Mouse (Mus musculus): ENCODE results near the gene Iah1. TPM values are rescaled to one million over a fixed set of nuclear protein-coding genes. Genes with fewer than 3 reads are reported as not detected.

Gene Iah1
- polyA plus RNA-seq, 1 experiment from 2014 or later, result 26.8 TPM

DNA sequence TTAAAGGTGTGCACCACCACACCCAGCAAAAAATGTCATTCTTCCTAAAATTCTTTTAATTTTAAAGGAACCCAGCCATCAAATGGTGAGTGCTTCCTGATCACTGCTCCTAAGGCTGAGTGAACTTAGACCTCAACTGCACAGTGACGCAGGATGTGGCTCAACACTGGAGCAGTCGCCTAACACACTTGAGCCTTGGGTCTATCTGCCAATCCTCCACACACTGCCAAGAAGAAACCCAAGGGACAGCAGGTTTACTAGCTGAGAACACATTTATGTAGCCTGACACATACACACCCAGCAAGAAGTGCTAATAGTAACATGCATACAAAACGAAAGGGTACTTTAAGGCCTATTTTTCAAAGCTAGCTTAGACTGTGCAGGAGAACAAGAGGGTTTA, 10.1 kb downstream of the Iah1 start:
- Histone ChIP-seq H3K27me3 (ENCODE audit: control insufficient read depth, insufficient read depth, low read length) (no peaks in the 10 kb centered on the region), H3K4me1 (ENCODE audit: control insufficient read depth, insufficient read depth, low read length) (no peaks in the 10 kb centered on the region), H3K9ac (replicated peaks; ENCODE audit: low read depth, low read length) (no peak overlapping the region), H3K9me3 (ENCODE audit: control insufficient read depth, low read length) (no peaks in the 10 kb centered on the region), H3K4me2 (ENCODE audit: low read depth, low read length) (no peak overlapping the region), H3K4me3 (ENCODE audit: low read depth, low read length) (no peak overlapping the region), H3K27ac (ENCODE audit: low read depth, low read length) (no peak overlapping the region), H3K36me3 (ENCODE audit: control insufficient read depth, insufficient read depth, low read length) (peaks cover 41% of the 10 kb centered on the region)
- 100% methylated on average over 3 of the region's 3 CpGs for WGBS
- ATAC-seq (ENCODE audit: low read depth), result no peak

DNA sequence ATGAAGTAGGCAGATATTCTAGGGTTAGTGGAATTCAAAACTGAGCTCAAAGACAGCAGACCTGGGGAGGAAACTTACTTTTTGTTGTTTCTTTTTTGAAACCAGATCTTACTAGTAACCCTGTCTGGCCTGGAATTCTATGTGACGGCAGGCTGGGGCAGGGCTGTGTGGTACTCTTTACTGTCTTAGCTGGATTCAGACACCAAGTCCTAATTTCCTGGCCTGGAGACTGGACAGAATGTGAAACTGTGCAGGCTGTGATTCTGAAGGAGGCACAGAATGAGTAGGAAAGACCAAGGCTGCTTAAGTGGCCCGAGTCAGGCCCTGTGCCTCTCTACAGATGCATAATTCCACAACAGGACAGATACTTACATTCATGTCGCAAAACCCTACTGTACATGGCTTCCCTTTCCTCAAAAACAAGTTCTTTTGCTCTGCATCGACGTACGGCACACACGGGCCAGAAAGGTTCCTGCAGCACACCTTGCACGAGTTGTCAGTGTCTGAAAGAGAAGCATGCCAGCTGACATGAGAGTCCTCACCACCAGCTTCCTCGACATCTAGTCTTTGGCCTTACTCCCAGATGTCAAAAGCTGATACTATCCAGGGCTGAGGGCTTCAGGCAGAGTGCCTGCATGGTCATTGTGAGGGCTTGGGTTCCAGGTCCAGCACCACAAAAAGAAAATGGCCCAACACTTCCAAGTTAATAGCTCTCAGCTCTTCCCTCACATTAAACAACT, 13.6 kb downstream of the Iah1 start:
- ATAC-seq (ENCODE audit: low read depth), result no peak
- Histone ChIP-seq H3K27me3 (ENCODE audit: control insufficient read depth, insufficient read depth, low read length) (no peaks in the 10 kb centered on the region), H3K4me2 (ENCODE audit: low read depth, low read length) (no peak overlapping the region), H3K27ac (ENCODE audit: low read depth, low read length) (no peak overlapping the region), H3K9me3 (ENCODE audit: control insufficient read depth, low read length) (no peaks in the 10 kb centered on the region), H3K4me1 (ENCODE audit: control insufficient read depth, insufficient read depth, low read length) (no peaks in the 10 kb centered on the region), H3K36me3 (ENCODE audit: control insufficient read depth, insufficient read depth, low read length) (peaks cover 47% of the 10 kb centered on the region), H3K9ac (replicated peaks; ENCODE audit: low read depth, low read length) (no peak overlapping the region), H3K4me3 (ENCODE audit: low read depth, low read length) (no peak overlapping the region)
- WGBS, result 93% methylated on average over 9 of the region's 9 CpGs

DNA sequence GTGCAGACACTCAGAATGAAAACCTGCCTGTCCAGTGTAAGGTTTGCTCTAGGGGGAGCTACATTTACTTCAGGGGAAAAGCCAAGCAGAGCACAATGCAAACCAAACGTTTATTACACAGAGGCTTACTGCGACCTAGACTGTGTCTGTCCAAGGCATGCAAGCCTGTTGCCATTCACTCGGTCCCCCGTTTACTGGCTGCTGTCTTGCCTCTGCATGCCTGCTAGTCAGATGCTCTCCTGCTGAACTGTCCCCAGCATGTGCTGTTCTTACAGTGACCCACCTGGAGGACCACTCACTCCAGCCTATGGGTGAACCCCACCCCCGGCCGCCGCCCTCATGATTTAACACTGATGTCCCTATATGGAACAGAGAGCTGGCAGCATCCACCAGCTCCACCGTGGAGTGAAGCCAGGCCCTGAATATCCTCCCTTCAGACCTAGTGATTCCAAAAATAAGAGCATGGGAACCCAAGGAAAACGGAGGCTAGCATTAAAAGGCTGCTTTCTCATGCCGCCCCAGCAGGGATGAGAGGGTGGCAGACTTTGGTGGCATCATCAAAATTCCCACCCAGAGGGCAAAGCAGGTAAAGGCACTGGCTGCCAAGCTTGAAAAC, 14.9 kb downstream of the Iah1 start:
- WGBS, result 90% methylated on average over 10 of the region's 10 CpGs
- H3K9me3 ChIP-seq (ENCODE audit: control insufficient read depth, low read length), result no peaks in the 10 kb centered on the region
- H3K27me3 ChIP-seq (ENCODE audit: control insufficient read depth, insufficient read depth, low read length), result no peaks in the 10 kb centered on the region
- H3K36me3 ChIP-seq (ENCODE audit: control insufficient read depth, insufficient read depth, low read length), result peaks cover 40% of the 10 kb centered on the region
- no peak overlapping the region for H3K4me3 ChIP-seq (ENCODE audit: low read depth, low read length)
- H3K4me2 ChIP-seq (ENCODE audit: low read depth, low read length), result no peak overlapping the region
- no peak overlapping the region for H3K9ac ChIP-seq (replicated peaks; ENCODE audit: low read depth, low read length)
- H3K4me1 ChIP-seq (ENCODE audit: control insufficient read depth, insufficient read depth, low read length), result no peaks in the 10 kb centered on the region
- H3K27ac ChIP-seq (ENCODE audit: low read depth, low read length), result no peak overlapping the region
- ATAC-seq (ENCODE audit: low read depth), result no peak

DNA sequence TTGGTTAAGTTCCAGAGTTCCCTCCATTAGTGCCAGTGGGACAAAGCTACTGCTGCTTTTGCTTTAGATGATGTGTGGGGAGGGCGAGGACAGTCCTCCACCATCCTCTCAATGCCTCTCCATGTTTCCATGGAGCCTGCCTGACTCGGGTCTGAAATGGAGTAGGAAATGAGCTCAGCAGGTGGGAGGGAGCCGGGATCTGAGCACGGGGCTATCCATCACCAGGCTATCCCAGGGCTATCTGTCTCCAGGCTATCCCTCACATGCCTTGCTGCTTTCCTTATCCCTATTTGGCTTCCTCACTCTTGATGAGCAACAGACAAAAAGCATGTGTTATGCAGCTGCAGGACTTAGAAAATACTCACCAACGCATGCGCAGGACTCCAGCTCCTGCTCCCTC, 15.5 kb downstream of the Iah1 start:
- Histone ChIP-seq H3K36me3 (ENCODE audit: control insufficient read depth, insufficient read depth, low read length) (peaks cover 40% of the 10 kb centered on the region), H3K4me1 (ENCODE audit: control insufficient read depth, insufficient read depth, low read length) (no peaks in the 10 kb centered on the region), H3K4me3 (ENCODE audit: low read depth, low read length) (no peak overlapping the region), H3K27me3 (ENCODE audit: control insufficient read depth, insufficient read depth, low read length) (no peaks in the 10 kb centered on the region), H3K27ac (ENCODE audit: low read depth, low read length) (no peak overlapping the region), H3K9ac (replicated peaks; ENCODE audit: low read depth, low read length) (no peak overlapping the region), H3K9me3 (ENCODE audit: control insufficient read depth, low read length) (no peaks in the 10 kb centered on the region), H3K4me2 (ENCODE audit: low read depth, low read length) (no peak overlapping the region)
- WGBS, result 74% methylated on average over 6 of the region's 6 CpGs
- no peak for ATAC-seq (ENCODE audit: low read depth)

DNA sequence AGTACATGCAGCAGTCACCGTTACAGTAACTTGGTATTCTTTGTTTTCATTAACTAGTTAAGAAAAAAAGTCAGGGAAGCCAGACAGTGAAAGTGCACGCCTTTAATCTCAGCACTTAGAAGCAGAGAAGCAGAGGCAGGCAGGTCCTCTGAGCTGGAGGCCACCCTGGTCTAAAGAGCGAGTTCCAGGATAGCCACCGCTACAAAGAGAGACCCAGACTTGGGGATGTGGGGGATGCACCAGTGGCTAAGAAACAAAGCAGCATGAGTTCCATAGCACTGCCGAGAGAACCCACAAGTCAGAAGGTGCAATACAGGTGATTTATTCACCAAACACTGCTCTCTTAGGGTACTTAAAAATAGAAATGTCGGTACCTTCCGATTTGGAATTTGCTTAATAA, 16.8 kb downstream of the Iah1 start:
- no peaks in the 10 kb centered on the region for H3K9me3 ChIP-seq (ENCODE audit: control insufficient read depth, low read length)
- H3K27me3 ChIP-seq (ENCODE audit: control insufficient read depth, insufficient read depth, low read length), result no peaks in the 10 kb centered on the region
- no peaks in the 10 kb centered on the region for H3K4me1 ChIP-seq (ENCODE audit: control insufficient read depth, insufficient read depth, low read length)
- 94% methylated on average over 7 of the region's 7 CpGs for WGBS
- peaks cover 34% of the 10 kb centered on the region for H3K36me3 ChIP-seq (ENCODE audit: control insufficient read depth, insufficient read depth, low read length)
- no peak overlapping the region for H3K27ac ChIP-seq (ENCODE audit: low read depth, low read length)
- no peak for ATAC-seq (ENCODE audit: low read depth)
- H3K9ac ChIP-seq (replicated peaks; ENCODE audit: low read depth, low read length), result no peak overlapping the region
- no peak overlapping the region for H3K4me2 ChIP-seq (ENCODE audit: low read depth, low read length)
- no peak overlapping the region for H3K4me3 ChIP-seq (ENCODE audit: low read depth, low read length)

DNA sequence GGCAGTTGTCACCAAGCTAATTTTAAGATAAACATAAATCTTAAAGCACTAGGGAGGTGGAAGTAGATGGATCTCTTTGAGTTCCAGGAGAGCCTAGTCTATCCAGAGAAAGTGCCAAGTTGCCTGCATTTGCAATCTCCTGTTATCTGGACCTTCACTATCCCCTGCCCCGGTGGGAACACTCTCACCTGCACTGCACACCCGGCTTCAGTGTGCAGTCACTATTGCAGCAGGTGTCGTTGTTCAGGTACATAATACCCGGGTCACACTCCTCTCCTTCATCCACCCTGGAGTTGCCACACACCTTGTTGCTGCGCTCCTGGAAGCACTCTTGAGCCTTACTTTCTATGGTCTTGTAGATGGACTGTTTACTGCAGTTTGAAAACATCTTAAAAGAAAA, 17.6 kb downstream of the Iah1 start:
- H3K4me3 ChIP-seq (ENCODE audit: low read depth, low read length), result no peak overlapping the region
- WGBS, result 93% methylated on average over 5 of the region's 5 CpGs
- H3K27ac ChIP-seq (ENCODE audit: low read depth, low read length), result no peak overlapping the region
- no peak for ATAC-seq (ENCODE audit: low read depth)
- H3K27me3 ChIP-seq (ENCODE audit: control insufficient read depth, insufficient read depth, low read length), result no peaks in the 10 kb centered on the region
- H3K9me3 ChIP-seq (ENCODE audit: control insufficient read depth, low read length), result no peaks in the 10 kb centered on the region
- no peak overlapping the region for H3K9ac ChIP-seq (replicated peaks; ENCODE audit: low read depth, low read length)
- H3K4me2 ChIP-seq (ENCODE audit: low read depth, low read length), result no peak overlapping the region
- no peaks in the 10 kb centered on the region for H3K4me1 ChIP-seq (ENCODE audit: control insufficient read depth, insufficient read depth, low read length)
- H3K36me3 ChIP-seq (ENCODE audit: control insufficient read depth, insufficient read depth, low read length), result peaks cover 32% of the 10 kb centered on the region

DNA sequence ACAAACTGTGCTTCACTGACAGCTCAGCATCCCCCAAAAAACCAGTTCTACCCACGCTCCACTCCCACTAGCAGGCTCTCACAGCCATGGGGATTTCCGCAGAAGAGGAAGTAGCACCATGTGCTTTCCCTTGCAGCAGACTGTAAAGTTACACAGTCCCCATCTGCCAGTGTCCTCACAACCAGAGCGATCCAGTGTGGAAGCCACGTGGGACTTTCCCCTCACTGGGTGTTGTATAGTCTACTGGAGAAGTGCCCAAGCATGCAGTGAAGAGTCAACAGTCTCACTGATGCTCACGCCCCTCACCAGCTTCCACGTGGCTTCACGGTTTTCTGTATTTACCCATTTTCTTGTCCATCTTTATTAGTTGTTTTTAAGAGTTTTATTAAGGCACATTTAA, 19.7 kb downstream of the Iah1 start:
- Histone ChIP-seq H3K4me2 (ENCODE audit: low read depth, low read length) (no peak overlapping the region), H3K4me3 (ENCODE audit: low read depth, low read length) (no peak overlapping the region), H3K9me3 (ENCODE audit: control insufficient read depth, low read length) (no peaks in the 10 kb centered on the region), H3K27ac (ENCODE audit: low read depth, low read length) (no peak overlapping the region), H3K9ac (replicated peaks; ENCODE audit: low read depth, low read length) (no peak overlapping the region), H3K4me1 (ENCODE audit: control insufficient read depth, insufficient read depth, low read length) (no peaks in the 10 kb centered on the region), H3K36me3 (ENCODE audit: control insufficient read depth, insufficient read depth, low read length) (peaks cover 25% of the 10 kb centered on the region), H3K27me3 (ENCODE audit: control insufficient read depth, insufficient read depth, low read length) (no peaks in the 10 kb centered on the region)
- ATAC-seq (ENCODE audit: low read depth), result no peak
- WGBS, result 85% methylated on average over 7 of the region's 7 CpGs

DNA sequence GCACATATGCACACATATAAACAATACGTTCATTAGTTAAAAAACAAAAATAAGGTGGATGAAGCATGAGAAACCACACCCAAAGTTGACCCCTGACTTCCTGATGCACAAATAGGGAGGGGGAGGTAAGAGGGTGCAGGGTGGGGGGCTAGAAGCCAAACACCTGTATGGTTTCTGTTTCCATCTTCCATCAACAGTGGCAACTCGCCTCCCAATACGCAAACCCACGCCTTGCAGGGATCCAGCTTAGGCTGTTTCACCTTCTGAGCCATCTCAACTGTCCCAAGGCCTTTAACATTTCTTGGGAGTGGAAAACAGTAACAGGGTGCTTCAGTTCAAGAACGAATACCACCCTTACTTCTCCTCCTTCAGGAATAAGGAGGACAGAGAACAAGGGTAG, 21.0 kb downstream of the Iah1 start:
- no peak overlapping the region for H3K27ac ChIP-seq (ENCODE audit: low read depth, low read length)
- no peaks in the 10 kb centered on the region for H3K4me1 ChIP-seq (ENCODE audit: control insufficient read depth, insufficient read depth, low read length)
- H3K9ac ChIP-seq (replicated peaks; ENCODE audit: low read depth, low read length), result no peak overlapping the region
- no peak overlapping the region for H3K4me3 ChIP-seq (ENCODE audit: low read depth, low read length)
- no peaks in the 10 kb centered on the region for H3K9me3 ChIP-seq (ENCODE audit: control insufficient read depth, low read length)
- no peaks in the 10 kb centered on the region for H3K27me3 ChIP-seq (ENCODE audit: control insufficient read depth, insufficient read depth, low read length)
- H3K4me2 ChIP-seq (ENCODE audit: low read depth, low read length), result no peak overlapping the region
- peaks cover 12% of the 10 kb centered on the region for H3K36me3 ChIP-seq (ENCODE audit: control insufficient read depth, insufficient read depth, low read length)
- no peak for ATAC-seq (ENCODE audit: low read depth)
- WGBS, result 97% methylated on average over 5 of the region's 5 CpGs

DNA sequence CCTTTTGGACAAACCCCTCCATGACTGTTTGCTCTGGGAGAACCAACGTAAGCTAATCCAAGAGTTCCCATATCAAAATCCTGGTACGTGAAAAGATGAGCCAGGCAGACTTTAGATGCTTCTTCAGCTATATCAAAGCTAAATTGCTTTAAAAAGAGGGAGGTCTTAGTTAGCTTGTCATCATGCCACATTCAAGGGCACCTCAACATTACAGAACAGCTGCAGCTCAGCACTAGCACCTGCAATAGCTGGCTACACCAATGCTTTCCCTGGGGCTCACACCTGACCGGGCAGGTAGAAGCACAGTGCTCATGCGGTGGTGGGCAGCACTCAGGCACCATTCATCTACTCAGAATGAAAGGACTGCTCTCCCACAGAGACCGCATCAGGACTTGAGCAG, 24.5 kb downstream of the Iah1 start:
- Histone ChIP-seq H3K4me3 (ENCODE audit: low read depth, low read length) (no peak overlapping the region), H3K36me3 (ENCODE audit: control insufficient read depth, insufficient read depth, low read length) (peaks cover 6% of the 10 kb centered on the region), H3K27ac (ENCODE audit: low read depth, low read length) (no peak overlapping the region), H3K4me1 (ENCODE audit: control insufficient read depth, insufficient read depth, low read length) (no peaks in the 10 kb centered on the region), H3K27me3 (ENCODE audit: control insufficient read depth, insufficient read depth, low read length) (no peaks in the 10 kb centered on the region), H3K9ac (replicated peaks; ENCODE audit: low read depth, low read length) (no peak overlapping the region), H3K4me2 (ENCODE audit: low read depth, low read length) (no peak overlapping the region), H3K9me3 (ENCODE audit: control insufficient read depth, low read length) (no peaks in the 10 kb centered on the region)
- WGBS, result 92% methylated on average over 5 of the region's 5 CpGs
- no peak for ATAC-seq (ENCODE audit: low read depth)
